Mouse (Mus musculus): ENCODE measurements around the gene Tbc1d8. TPM values are rescaled to one million over a fixed set of nuclear protein-coding genes. Genes with fewer than 3 reads are reported as not detected.

Tbc1d8 gene
- total RNA-seq, 2 experiments from 2014 or later = 8.3 to 9.7 TPM

DNA sequence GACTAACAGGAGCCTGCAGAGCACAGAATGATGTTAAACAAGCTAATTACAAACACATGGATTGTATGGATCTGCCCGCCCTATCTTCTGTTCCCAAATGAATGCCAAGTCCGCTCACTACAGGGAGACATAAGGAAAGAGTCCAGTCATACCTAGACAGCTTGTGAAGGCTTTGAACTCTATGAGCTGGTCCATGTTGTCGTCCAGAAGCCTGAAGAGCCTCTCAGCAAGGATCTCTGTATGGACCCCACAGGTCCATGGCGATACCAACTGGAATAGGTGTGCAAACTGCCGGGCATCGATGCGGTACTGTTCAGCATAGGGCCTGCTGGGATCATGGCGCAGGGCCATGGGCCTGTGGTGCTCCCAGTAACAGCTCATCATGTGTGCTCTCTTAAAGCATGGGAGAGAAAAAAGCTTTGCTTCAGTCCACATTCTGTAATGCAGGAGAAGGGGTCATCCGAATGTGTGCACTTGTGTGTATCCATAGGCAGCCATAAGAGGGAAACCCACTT lies 101.8 kb downstream of the Tbc1d8 start:
- no peak for TF ChIP-seq CTCF (IDR thresholded peaks at IDR 0.05)
- no peak for DNase-seq
- no peak overlapping the region for H3K27ac ChIP-seq
- intact Hi-C loops (cut with DNase I) = no loop called here
- no peak overlapping the region for H3K4me3 ChIP-seq

DNA sequence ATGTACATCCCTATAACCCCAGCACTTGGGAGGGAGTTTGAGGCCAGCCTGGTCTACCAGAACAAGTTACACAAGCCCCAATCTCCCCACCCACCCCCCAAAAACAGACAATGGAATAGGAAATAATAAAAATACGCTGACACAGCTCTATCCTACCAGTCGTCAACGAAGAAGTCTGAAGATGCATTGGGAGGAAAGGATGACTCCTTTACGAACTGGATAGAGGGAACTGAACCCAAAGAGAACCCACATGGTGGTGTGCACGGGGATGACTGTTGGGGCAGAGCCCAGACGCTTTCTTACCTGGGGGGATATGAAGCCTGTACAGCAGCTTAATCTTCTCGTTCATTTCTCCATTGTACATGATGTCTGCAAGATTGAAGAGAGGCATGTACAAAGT lies 102.4 kb downstream of the Tbc1d8 start:
- intact Hi-C loops (cut with DNase I) = no loop called here
- DNase-seq = no peak
- no peak overlapping the region for H3K4me3 ChIP-seq
- no peak overlapping the region for H3K27ac ChIP-seq
- TF ChIP-seq CTCF (IDR thresholded peaks at IDR 0.05) = no peak

DNA sequence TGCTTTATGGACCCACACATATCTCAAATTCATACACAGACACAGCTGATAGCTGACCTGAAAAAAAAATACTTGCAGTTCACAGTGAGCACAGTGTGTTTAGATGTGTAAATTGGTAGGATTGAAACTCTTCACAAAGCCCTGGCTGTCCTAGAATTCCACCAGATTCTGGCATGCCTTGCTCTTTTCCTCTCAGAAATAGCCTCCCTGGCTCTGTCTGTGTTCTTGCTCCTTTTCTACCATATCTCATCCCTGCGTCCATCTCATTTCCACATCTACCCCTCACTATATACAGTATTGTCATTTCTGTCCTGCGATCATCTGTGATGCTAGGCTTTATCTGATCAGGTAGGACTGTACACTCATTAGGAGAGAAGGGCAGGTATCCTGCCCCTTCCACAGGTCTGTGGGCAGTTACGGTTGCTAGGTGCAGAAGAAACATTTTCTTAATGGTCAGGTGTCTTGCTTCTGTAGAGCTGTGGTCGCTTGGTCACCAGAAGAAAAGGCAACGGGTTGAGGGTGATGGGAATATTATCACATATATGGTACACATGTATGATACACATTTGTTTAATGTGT lies 104.2 kb downstream of the Tbc1d8 start:
- no peak overlapping the region for H3K4me3 ChIP-seq
- intact Hi-C loops (cut with DNase I) = no loop called here
- H3K27ac ChIP-seq = no peak overlapping the region
- no peak for DNase-seq
- TF ChIP-seq CTCF (IDR thresholded peaks at IDR 0.05) = no peak

DNA sequence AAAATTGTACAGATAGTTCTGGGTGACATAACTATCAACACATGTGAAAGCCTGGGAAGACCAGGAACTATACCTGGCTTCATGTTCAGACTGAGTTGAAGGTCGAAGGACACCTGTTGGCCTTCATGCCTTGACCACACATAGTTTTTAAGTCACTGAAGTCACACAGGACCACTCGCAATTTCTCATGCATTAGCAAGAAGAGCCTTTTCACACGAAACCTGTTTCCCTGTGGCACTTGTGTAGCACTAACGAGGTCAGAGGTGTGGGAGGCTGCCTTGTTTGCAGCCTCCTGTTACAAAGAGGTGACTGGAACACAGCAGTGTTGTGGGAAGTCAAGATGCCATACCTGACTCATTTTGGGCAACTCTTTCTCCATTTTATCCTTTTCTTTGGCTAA lies 105.2 kb downstream of the Tbc1d8 start:
- Histone ChIP-seq H3K27ac (no peak overlapping the region), H3K4me3 (no peak overlapping the region)
- intact Hi-C loops (cut with DNase I) = no loop called here
- no peak for DNase-seq
- no peak for TF ChIP-seq CTCF (IDR thresholded peaks at IDR 0.05)

DNA sequence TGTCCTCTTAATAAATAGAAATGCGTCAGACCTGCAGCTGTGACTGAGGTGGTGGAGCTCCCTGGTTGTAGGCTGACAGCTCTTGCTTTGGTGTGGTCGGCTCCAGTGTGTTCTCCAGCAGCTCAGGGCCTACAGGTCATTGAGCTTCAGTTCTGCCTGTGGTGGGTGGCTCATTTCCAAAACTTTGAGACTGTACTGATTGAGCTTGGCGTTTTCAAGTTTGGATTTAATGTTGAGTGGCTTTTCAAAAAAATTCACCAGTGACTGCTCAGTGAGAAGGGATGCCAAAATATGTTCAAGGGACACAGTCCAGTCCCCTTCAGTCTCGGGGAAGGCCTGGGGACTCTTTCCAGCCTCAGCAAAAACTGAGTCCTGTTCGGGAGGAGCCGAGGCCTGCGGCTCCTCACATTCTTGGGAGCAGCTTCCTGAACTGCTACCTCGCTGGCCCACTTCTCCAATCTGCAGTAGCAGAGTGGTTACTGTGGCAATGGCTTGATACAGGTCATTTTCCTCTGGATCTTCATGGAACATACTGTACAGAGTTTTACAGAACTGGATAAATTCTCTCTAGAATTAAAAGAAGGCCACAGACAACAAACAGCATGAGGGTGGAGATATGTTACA lies 106.2 kb downstream of the Tbc1d8 start:
- intact Hi-C loops (cut with DNase I) = no loop called here
- H3K27ac ChIP-seq = no peak overlapping the region
- DNase-seq = no peak
- no peak for TF ChIP-seq CTCF (IDR thresholded peaks at IDR 0.05)
- no peak overlapping the region for H3K4me3 ChIP-seq

DNA sequence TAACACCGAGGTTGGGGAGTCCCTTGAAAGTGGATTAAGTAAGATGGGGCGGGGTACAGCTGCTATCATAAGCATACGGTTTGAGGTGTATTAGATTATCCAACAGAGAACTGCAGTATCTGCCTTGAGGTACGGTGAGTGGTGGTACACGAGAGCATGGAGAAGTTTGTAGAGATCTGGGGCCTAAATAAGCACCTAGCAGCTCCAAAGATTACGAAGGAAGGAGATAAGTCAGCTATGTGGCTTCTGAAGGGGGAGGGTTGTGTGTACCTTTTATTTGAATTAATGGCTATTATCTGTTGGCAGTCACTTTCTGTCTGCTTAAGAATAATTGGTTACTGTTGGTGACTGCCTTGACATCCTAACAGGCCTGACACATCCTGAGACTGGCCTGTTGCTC lies 108.1 kb downstream of the Tbc1d8 start:
- TF ChIP-seq CTCF (IDR thresholded peaks at IDR 0.05) = no peak
- no peak overlapping the region for H3K27ac ChIP-seq
- intact Hi-C loops (cut with DNase I) = no loop called here
- no peak for DNase-seq
- no peak overlapping the region for H3K4me3 ChIP-seq

DNA sequence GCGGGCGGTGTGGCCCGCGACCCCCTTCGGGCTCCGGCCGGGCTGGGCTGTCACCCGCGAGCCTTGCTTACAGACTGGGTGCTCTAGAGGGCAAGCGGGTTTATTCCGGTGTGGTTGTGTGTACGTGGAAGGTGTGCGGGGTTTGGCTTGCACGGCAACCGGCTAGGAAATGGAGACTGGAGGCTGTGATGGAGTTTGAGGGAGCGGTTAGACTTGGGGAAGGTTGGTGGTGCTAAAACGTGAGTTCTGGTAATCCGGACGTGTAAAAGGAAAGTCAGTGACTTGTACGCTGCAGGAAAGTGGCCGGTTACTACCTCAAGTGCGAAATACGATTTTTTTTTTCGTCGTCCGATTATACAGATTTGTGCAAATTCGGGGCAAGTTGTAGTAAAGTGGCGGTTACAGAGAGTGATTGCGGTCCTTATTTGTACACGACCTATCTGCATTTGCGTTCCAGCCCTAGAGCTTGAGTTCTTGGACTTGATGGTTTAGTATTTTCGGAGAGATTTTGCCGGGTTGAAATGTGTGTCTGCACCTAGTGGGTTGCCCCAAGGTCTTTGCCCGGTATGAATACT lies 110.2 kb downstream of the Tbc1d8 start:
- peak overlapping the region; percentile 91 for H3K4me3 ChIP-seq
- peak overlapping the region; percentile 96 for H3K27ac ChIP-seq
- intact Hi-C loops (cut with DNase I) = no loop called here
- TF ChIP-seq CTCF (IDR thresholded peaks at IDR 0.05) = no peak
- no peak for DNase-seq

DNA sequence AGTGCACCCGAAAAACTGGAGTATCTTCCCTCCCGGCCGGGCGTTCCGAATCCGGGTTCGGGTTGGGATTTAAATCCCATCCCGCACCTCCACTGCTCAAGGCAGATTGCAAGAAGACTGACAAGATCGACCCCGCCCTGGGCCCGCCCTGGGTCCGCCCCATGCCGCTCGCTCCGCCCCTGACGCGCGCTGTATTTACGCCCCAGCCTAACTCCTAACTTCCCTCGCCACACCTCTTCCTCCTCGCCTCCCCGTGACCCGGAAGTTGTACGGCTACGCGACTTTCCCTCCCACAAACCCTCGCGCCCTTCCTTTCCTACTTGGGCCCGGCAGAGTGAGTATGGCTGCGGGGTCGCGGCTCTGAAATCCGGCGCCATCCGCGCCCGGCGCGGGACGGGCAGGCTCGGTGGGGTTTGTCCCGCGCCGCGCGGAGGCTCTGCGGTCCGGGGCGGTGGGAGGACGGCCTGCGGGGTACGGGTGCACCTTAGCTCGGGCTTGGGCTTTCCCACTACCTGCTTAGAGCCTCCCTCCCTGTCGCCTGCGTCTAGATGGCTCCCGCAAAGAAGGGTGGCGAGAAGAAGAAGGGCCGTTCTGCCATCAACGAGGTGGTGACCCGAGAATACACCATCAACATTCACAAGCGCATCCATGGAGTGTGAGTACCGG lies 110.8 kb downstream of the Tbc1d8 start, which contains the start of gene Rpl31:
Gene Rpl31 (plus strand): TSS at position 242 of the 666 bp plus-strand sequence.
- peak within 1 kb of the TSS; percentile 96 for H3K27ac ChIP-seq
- H3K4me3 ChIP-seq = peak within 1 kb of the TSS; percentile 91
- intact Hi-C loops (cut with DNase I) = no loop called here
- peak; percentile 98 for DNase-seq
- no peak for TF ChIP-seq CTCF (IDR thresholded peaks at IDR 0.05)

DNA sequence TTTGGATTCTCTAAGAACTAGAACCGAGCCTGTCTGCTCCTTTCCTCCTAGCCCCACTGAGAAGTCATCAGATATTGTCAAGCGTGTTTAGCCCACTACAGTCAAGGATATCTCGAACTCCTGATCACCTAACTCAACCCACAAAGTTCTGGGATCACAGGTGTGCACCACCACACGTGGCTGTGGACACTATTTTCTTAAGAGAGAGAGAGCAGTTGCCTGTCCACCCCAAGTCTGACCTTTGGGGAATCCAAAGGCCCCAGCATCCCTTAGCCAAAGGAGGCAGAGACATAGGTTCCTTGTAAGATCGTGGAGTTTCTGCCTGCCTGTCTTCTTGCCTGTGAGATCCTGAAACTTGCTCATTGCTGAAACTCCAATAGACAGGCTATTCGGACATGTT lies 111.5 kb downstream of the Tbc1d8 start:
- DNase-seq = no peak
- Histone ChIP-seq H3K4me3 (peak overlapping the region; percentile 91), H3K27ac (peak overlapping the region; percentile 96)
- intact Hi-C loops (cut with DNase I) = no loop called here
- no peak for TF ChIP-seq CTCF (IDR thresholded peaks at IDR 0.05)

DNA sequence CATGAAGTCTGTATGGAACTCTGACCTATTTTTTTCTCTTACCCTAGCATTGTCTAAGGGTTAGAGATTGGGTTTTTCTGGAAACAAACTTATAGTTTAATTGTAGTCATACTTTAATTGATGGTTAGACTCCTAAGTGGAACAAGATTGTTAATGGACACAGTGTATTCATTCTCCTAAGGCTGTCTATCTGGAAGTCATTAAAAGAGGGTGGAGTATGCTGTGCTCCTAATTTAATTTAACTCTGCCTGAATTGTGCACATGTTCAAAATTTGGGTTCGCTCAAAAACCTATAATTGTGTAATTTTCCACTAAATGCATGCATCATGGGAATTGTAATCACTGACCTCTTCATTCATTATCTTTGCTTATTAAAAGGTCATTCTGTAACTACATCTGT lies 113.0 kb downstream of the Tbc1d8 start:
- no peak for TF ChIP-seq CTCF (IDR thresholded peaks at IDR 0.05)
- intact Hi-C loops (cut with DNase I) = no loop called here
- H3K4me3 ChIP-seq = no peak overlapping the region
- DNase-seq = no peak
- no peak overlapping the region for H3K27ac ChIP-seq

DNA sequence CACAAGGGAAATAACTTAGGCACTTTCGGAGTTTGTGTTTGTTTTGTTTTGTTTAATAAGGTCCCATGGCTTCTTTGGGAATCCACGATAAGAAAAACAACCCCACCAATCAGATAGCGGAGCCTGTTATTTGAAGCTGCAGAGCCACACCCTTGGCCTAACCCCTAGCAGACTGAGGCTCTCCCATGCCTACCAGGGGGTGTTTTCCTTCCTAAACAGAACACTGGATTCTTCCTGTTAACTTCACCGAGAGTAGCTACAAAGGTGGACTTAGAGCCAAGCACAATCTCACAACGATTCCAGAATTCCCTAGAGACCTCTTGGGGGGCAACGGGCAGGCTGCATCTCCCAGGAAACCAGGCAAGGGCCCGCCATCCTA lies 116.1 kb downstream of the Tbc1d8 start:
- TF ChIP-seq CTCF (IDR thresholded peaks at IDR 0.05) = no peak
- H3K27ac ChIP-seq = no peak overlapping the region
- intact Hi-C loops (cut with DNase I) = no loop called here
- DNase-seq = no peak
- no peak overlapping the region for H3K4me3 ChIP-seq

DNA sequence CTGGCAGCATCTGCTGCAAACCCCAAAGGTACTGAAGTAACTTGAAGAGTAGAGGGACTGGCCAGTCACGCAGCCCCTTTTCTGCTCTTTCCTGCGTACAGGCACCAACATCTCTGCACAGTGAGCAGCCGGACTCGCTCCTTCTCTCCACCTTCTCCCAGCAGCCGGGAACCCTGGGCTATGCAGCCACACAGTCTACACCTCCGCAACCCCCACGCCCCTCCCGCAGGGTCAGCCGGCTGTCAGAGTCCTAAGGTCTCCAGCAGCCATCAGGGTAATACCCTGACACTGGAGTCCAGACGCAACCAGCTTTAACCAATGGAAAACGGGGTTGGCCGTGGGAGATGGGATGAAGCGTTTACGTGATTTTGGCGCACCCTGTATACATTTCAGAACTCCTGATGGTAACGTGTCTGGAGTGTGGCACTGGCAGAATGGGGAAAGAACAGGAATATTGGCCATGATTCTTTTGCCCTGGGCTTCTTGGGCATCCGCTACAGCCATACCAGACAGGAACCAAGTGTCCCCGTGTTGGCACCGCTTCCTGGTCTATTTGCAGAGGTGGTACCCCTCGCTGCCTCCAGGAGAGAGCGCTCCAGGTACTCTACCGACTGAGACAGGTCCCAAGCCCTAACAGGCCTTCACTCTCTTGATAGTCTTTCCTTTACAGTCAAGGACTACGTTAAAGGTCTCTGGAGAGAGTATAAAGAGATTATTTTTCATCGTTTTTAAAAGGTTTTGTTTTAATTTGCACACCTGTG lies 116.6 kb downstream of the Tbc1d8 start:
- Histone ChIP-seq H3K27ac (no peak overlapping the region), H3K4me3 (no peak overlapping the region)
- DNase-seq = no peak
- intact Hi-C loops (cut with DNase I) = no loop called here
- TF ChIP-seq CTCF (IDR thresholded peaks at IDR 0.05) = no peak
